Mouse (Mus musculus): ENCODE data around the gene Igsf3. TPM values are rescaled to one million over a fixed set of nuclear protein-coding genes. Genes with fewer than 3 reads are reported as not detected.

The Igsf3 gene
- total and polyA plus RNA-seq, 2 experiments from 2014 or later = 74.0 to 77.0 TPM

DNA sequence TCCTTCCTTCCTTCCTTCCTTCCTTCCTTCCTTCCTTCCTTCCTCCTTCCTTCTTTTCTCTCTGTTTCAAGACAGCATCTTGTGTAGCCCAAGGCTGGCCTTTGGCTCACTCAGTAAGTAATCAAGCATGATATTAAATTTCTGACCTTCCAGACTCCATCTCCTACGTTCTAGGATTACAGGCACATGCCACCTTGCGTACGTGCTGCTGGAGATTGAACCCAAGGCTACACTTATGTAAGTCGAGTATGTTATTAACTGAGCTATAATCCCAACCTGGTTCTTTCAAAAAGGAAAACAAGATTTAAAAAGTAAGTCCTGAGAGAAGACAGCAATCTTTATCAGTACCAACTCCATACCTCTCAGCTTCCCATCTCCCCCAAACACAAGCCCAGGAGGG is 124.7 kb downstream of the Igsf3 start:
- no peaks in the 10 kb centered on the region for H3K4me1 ChIP-seq (ENCODE audit: insufficient read depth)
- H3K27ac ChIP-seq (ENCODE audit: low read depth, low read length) = no peak overlapping the region
- H3K9ac ChIP-seq = no peak overlapping the region
- no peaks in the 10 kb centered on the region for H3K9me3 ChIP-seq (ENCODE audit: low read length)
- no peaks in the 10 kb centered on the region for H3K36me3 ChIP-seq (ENCODE audit: insufficient read depth)
- no peak for TF ChIP-seq CTCF (IDR thresholded peaks at IDR 0.05; ENCODE audit: low read depth)
- WGBS = 78% methylated on average over 4 of the region's 4 CpGs
- no peak overlapping the region for H3K4me3 ChIP-seq (ENCODE audit: low read depth, low read length)
- DNase-seq (no peak), ATAC-seq (no peak)
- H3K27me3 ChIP-seq (ENCODE audit: insufficient read depth, low read length) = no peaks in the 10 kb centered on the region
- H3K4me2 ChIP-seq (ENCODE audit: low read depth) = no peak overlapping the region

GRCm38 (mm10) chr3:101502086-101502760 is 125.3 kb downstream of the Igsf3 start:
- Histone ChIP-seq H3K9ac (no peak overlapping the region), H3K27ac (ENCODE audit: low read depth, low read length) (no peak overlapping the region), H3K9me3 (ENCODE audit: low read length) (no peaks in the 10 kb centered on the region), H3K27me3 (ENCODE audit: insufficient read depth, low read length) (no peaks in the 10 kb centered on the region), H3K4me1 (ENCODE audit: insufficient read depth) (no peaks in the 10 kb centered on the region), H3K36me3 (ENCODE audit: insufficient read depth) (no peaks in the 10 kb centered on the region), H3K4me3 (ENCODE audit: low read depth, low read length) (no peak overlapping the region), H3K4me2 (ENCODE audit: low read depth) (no peak overlapping the region)
- no peak for DNase-seq
- no peak for TF ChIP-seq CTCF (IDR thresholded peaks at IDR 0.05; ENCODE audit: low read depth)
- ATAC-seq = no peak
- 42% methylated on average over 14 of the region's 14 CpGs for WGBS

GRCm38 (mm10) chr3:101506179-101506578 is 129.3 kb downstream of the Igsf3 start:
- H3K9ac ChIP-seq = no peak overlapping the region
- H3K36me3 ChIP-seq (ENCODE audit: insufficient read depth) = no peaks in the 10 kb centered on the region
- ATAC-seq (peak; percentile 89), DNase-seq (peak; percentile 77)
- TF ChIP-seq CTCF (IDR thresholded peaks at IDR 0.05; ENCODE audit: low read depth) = peak; percentile 77
- no peak overlapping the region for H3K27ac ChIP-seq (ENCODE audit: low read depth, low read length)
- no peaks in the 10 kb centered on the region for H3K4me1 ChIP-seq (ENCODE audit: insufficient read depth)
- 18% methylated on average over 5 of the region's 5 CpGs for WGBS
- H3K4me3 ChIP-seq (ENCODE audit: low read depth, low read length) = no peak overlapping the region
- H3K4me2 ChIP-seq (ENCODE audit: low read depth) = no peak overlapping the region
- H3K27me3 ChIP-seq (ENCODE audit: insufficient read depth, low read length) = no peaks in the 10 kb centered on the region
- H3K9me3 ChIP-seq (ENCODE audit: low read length) = no peaks in the 10 kb centered on the region

GRCm38 (mm10) chr3:101506970-101507702 is 130.3 kb downstream of the Igsf3 start:
- 75% methylated on average over 14 of the region's 14 CpGs for WGBS
- no peak for ATAC-seq
- TF ChIP-seq CTCF (IDR thresholded peaks at IDR 0.05; ENCODE audit: low read depth) = no peak
- Histone ChIP-seq H3K4me3 (ENCODE audit: low read depth, low read length) (no peak overlapping the region), H3K9ac (no peak overlapping the region), H3K4me2 (ENCODE audit: low read depth) (no peak overlapping the region), H3K9me3 (ENCODE audit: low read length) (no peaks in the 10 kb centered on the region), H3K4me1 (ENCODE audit: insufficient read depth) (no peaks in the 10 kb centered on the region), H3K27me3 (ENCODE audit: insufficient read depth, low read length) (no peaks in the 10 kb centered on the region), H3K27ac (ENCODE audit: low read depth, low read length) (no peak overlapping the region), H3K36me3 (ENCODE audit: insufficient read depth) (no peaks in the 10 kb centered on the region)
- no peak for DNase-seq

- no peaks in the 10 kb centered on the region for H3K9me3 ChIP-seq (ENCODE audit: low read length)
- H3K27ac ChIP-seq (ENCODE audit: low read depth, low read length) = no peak overlapping the region
- H3K4me1 ChIP-seq (ENCODE audit: insufficient read depth) = no peaks in the 10 kb centered on the region
- no peaks in the 10 kb centered on the region for H3K27me3 ChIP-seq (ENCODE audit: insufficient read depth, low read length)
- DNase-seq (no peak), ATAC-seq (no peak)
- TF ChIP-seq CTCF (IDR thresholded peaks at IDR 0.05; ENCODE audit: low read depth) = no peak
- no peak overlapping the region for H3K9ac ChIP-seq
- WGBS = 83% methylated on average over 3 of the region's 3 CpGs
- no peak overlapping the region for H3K4me3 ChIP-seq (ENCODE audit: low read depth, low read length)
- H3K4me2 ChIP-seq (ENCODE audit: low read depth) = no peak overlapping the region
- H3K36me3 ChIP-seq (ENCODE audit: insufficient read depth) = no peaks in the 10 kb centered on the region
Observed at GRCm38 (mm10) chr3:101507766-101508165, 130.9 kb downstream of the Igsf3 start.

- no peaks in the 10 kb centered on the region for H3K4me1 ChIP-seq (ENCODE audit: insufficient read depth)
- no peak for ATAC-seq
Observed at GRCm38 (mm10) chr3:101509707-101510544, 133.0 kb downstream of the Igsf3 start.

More at GRCm38 (mm10) chr3:101509707-101510544, 133.0 kb downstream of the Igsf3 start:
- no peak for DNase-seq
- Histone ChIP-seq H3K27ac (ENCODE audit: low read depth, low read length) (no peak overlapping the region), H3K27me3 (ENCODE audit: insufficient read depth, low read length) (no peaks in the 10 kb centered on the region), H3K4me2 (ENCODE audit: low read depth) (no peak overlapping the region), H3K9ac (no peak overlapping the region), H3K36me3 (ENCODE audit: insufficient read depth) (no peaks in the 10 kb centered on the region), H3K4me3 (ENCODE audit: low read depth, low read length) (no peak overlapping the region), H3K9me3 (ENCODE audit: low read length) (no peaks in the 10 kb centered on the region)
- 92% methylated on average over 10 of the region's 10 CpGs for WGBS
- no peak for TF ChIP-seq CTCF (IDR thresholded peaks at IDR 0.05; ENCODE audit: low read depth)

All from forebrain, postnatal 0 days (tissue).